Mouse (Mus musculus) lung, postnatal 10 days (tissue): Measurements from ENCODE around the gene Gm42715.
"Not testable (repeated sequence)": the region's sequence is repeated elsewhere in the genome, so short reads cannot be mapped to it uniquely, and the experiment has no call there.

Experiments
- DNase-seq: peaks from one replicate; pipeline ENCODE4 v3.0.0; 2021

The Gm42715 gene

DNA sequence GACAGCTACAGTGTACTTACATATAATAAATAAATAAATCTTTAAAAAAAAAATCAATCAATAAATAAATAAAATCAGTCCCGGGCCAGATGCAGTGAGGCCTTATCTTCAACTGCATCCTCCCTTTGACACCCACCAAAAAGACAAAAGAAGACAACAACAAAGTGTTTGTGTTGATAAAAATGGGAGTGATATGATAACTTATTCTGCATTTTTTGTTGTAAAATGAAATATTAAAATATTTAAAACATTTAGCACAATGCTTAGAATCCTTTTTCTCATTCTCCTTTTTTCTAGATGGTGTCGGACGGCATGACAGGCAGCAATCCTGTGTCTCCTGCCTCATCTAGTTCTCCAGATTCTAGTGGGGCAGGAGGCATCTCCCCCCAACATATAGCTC lies at the start of gene Gm42715:
Gene Gm42715 (plus strand): TSS at position 301 of the 400 bp plus-strand sequence.
- DNase-seq = no peak

- DNase-seq = peak; percentile 24
These were observed 49.2 kb upstream of the Gm42715 start for GRCm38 (mm10) chr7:127470011-127470715.

DNA sequence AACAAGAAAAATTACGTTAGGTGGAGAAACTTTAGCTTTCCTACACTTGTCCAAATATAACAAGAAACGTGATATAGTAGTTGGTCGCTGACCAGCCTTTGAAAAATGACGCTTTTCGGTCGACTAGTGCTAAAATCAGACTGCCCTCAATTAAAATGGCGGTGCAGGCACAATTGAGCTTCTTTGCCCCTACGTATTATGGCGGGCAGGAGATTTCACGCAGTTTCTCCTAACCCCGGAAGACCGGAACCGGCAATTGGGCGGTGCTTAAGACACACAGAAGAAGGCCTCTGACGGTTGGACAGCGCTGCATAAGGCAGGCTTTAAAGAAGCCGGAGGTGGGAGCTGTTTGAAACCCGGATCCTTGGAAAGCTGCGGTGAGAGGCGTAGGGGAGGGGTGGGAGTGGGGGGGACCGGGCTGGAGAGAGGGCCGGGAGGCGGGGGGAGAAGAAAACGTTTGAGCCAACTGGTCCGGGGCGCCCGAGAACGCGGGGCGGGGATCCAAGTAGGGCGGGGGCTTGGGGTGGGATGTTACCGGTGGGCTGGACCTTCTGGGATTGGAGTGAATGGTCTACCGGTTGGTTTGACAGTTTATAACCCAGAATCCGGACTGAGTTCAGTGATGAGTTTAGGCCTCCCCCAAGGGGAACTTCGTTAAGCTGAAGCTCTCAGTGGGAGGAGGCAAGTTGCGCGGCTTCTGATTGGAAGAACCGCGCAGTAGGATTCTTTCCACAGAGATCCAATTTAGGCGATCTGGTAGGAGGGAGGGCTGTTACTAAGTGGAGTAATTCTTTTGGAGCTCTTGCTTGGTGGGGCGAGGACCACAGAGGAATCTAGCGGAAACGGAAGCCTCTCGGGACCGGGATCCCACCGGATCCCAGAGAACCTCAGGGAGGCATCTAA lies 48.4 kb upstream of the Gm42715 start:
- peak; percentile 96 for DNase-seq

- DNase-seq = no peak
These were observed 47.8 kb upstream of the Gm42715 start for GRCm38 (mm10) chr7:127471646-127472010.

- no peak for DNase-seq
These were observed 47.3 kb upstream of the Gm42715 start for GRCm38 (mm10) chr7:127472060-127472459.

DNA sequence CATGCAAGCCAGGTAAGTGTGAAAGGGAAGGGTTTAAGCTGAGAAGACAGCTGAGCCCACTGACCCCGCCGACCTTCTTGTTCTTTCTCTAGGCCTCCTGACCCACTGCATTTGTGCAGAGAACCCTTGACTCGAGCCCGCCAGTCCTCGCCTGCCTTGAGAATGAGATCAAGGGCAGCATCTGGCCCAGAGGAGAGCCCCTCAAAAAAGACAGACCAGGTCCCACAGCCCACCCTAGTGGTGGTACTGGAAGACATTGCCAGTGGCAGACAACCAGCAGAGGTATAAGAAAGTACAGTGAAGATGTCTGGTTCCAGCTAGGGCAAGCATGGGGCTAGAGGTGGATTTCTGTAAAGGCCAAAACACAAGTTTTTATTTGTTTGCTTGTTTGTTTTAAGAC lies 45.7 kb upstream of the Gm42715 start:
- peak; percentile 29 for DNase-seq

DNA sequence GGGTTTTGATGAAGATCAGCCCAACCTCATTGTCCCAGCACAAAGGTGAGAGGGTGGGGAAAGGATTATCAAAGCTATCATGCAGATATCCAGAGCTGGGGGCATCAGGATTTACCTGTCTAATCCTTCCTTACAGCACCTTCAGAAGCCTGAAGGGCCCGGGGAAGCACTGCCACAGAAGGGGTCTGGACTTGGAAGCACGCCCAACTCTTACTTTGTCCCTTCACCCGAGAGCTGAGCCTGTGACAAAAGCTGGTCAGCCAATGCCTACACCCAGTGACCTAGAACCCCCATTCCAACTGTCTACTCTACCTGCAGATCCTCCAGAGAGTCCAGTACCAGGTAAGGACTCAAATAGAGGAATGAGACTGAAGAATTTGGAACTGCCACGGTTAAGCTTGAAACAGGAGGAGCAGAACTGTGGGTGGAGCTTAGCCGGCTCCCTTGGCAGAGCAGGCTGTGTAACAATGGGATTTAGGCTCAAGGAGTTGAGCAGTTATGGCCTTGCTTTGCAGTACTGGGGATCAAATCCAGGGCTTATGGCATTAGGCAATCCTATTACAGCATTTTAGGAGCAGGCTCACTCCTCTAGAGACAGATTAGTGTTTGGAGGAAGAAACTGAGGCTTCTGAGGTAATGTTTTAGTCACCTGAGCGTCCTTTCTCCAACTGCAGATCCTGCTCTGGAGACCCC lies 44.9 kb upstream of the Gm42715 start:
- DNase-seq = no peak

GRCm38 (mm10) chr7:127475186-127475740 lies 44.1 kb upstream of the Gm42715 start:
- DNase-seq = no peak

DNA sequence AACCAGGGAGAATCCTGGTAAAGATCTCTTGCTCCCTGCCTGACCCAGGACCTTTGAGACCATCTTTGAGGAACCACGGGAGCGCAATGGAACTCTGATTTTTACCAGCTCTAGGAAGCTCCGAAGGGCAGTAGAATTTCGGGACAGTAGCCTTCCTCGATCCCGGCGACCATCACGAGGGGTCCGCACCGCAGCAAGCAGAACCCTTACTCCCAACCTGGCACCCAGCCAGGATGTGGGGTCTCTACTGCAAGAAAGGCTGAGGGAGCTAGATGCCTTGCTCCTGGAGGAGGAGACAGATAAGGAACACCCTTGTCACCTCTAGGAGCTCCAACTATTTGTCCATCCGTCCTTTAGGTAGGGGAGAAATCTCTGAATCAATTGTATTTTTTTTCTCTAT lies 43.0 kb upstream of the Gm42715 start:
- DNase-seq = peak; percentile 19

DNA sequence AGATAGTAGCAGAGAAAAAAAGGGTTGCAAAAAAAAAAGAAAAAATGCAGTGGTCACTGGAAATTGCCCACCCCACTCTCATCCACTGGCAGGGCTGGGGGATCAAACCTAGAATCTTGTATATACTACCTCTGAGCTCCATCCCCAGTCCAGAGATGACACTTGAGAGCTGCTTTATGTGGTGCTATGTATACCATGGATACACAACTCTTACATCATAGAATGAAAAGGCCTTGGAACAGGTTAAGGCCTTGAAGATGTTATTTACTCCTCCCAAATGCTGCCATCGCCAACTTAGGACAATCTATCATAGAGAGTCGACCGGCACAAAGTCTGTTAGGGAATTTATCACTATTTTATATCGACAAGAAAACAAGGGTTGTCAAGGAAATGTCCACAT lies 42.5 kb upstream of the Gm42715 start:
- DNase-seq = no peak

DNA sequence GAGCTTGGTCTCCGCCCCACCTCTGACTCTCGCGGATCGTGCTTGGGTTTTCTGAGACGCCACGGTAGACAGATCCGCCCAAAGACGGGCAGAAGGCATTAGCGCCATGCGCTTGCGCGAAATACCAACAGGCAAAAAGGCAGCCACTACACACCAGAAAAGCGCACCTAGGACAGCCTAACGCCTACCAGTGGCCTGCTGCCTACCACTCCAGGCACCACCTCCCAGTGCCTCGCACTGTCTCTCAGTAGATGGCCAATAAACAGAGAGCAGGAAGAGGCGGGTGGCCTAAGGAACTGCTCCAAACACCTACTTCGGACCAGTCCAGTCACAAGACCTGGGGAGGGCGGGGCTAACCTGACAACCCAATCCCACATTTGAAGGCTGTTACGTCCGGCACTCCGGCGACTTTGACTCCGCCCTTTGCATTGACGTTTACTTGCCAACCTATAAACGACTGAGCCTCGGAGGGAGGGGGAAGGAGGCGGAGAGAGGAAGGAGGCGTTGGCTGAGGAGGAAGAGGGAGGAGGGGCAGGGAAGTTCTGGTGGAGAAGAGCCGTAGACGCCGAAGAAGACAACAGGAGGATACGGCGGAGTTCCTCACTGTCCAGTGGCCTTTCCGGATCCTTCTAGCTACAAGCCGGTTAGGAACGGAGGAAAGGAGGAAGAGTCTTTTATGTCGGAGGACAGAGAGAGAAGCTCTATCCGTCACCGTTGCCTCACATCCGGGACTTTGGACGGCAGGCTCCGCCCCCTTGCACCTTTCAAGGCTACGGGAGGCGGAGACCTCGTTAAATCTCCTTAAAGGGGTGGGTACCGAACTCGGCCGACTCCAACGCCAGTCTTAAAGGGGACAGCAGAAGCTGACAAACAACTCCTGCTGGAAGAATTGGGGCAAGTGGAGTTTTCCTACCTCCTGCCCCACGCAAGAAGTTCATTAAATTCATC lies 41.4 kb upstream of the Gm42715 start:
- peak; percentile 100 for DNase-seq

GRCm38 (mm10) chr7:127478635-127479317 lies 40.6 kb upstream of the Gm42715 start, which contains the start of gene Fbrs:
Fbrs (plus strand) TSS chr7:127479199.
- peak; percentile 99 for DNase-seq

DNA sequence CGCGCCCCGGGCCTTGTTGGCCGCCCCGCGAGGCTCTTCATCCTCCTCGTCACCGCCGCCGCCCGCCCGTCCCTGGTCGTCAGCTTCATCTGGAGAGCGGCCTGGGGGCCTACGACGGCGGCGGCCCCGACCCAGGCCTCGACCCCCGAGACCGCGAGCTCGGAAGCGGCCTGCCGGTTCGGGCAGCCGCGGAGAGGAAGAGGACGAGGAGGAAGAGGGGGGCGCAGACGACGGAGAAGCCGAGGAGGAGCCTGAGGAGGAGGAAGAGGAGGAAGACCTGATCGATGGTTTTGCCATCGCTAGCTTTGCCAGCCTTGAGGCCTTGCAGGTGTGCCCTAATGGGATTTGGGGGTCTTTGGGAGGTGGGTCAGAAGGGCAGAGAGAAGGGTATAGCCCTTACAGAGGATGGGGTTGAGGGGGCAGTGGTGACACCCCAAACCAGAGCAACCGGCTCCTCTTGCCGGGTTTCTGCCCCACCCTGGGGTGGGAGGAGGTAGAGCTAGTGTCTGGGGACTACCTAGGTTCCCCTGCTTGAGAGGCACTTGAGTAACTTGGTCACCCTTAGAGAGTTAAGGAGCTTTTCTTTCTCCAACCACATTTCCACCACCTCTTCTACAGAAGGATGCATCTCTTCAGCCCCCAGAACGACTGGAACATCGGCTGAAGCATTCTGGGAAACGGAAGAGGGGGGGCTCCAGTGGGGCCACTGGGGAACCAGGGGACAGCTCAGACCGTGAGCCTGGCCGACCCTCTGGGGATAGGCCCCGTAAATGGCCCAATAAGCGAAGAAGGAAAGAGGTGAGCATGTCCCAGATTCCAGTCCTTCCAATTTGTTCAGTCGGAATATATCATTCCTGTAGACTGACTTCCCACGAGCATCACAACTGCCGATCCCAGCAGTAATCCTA lies 39.8 kb upstream of the Gm42715 start:
- DNase-seq = peak; percentile 52

GRCm38 (mm10) chr7:127480321-127480720 lies 39.1 kb upstream of the Gm42715 start:
- DNase-seq = peak; percentile 29

GRCm38 (mm10) chr7:127485416-127485815 lies 34.0 kb upstream of the Gm42715 start:
- no peak for DNase-seq

DNA sequence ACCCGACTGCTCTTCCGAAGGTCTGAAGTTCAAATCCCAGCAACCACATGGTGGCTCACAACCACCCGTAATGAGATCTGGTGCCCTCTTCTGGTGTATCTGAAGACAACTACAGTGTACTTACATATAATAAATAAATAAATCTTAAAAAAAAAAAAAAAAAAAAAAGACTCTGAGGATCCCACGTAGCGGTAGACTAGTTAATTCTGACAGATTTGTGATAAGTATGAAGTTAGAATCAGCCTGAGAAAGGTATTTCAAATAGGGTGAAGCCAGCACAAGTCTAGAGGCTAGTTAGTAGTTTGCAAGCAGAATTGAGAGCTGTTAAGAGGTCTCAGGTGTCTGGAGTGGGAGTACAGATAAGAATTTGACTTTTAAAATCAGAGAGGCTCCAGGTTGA lies 31.0 kb upstream of the Gm42715 start:
- not testable (repeated sequence) for DNase-seq

GRCm38 (mm10) chr7:127489982-127490381 lies 29.4 kb upstream of the Gm42715 start:
- DNase-seq = no peak

GRCm38 (mm10) chr7:127491846-127492245 lies 27.5 kb upstream of the Gm42715 start:
- no peak for DNase-seq

GRCm38 (mm10) chr7:127494648-127495047 lies 24.7 kb upstream of the Gm42715 start:
- DNase-seq = no peak

DNA sequence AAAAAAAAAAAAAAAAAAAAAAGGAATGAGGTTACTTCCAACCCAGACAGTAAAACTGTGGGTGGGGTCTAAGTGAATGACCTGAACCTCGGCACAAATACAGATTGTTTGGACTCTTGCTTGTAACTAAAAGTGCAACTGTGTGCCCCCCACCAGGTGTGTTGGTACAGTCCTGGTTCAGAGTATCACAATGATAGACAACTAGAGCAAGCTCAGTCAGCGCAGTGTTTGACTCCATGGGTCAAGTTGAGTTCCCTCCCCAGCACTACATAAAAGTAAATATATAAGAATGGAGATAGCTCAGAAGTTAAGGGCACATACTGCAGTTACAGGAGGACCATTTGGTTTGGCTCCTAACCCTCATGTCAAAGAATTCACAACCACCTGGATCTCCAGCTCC lies 22.0 kb upstream of the Gm42715 start:
- no peak for DNase-seq
